In the genomic region with DNA sequence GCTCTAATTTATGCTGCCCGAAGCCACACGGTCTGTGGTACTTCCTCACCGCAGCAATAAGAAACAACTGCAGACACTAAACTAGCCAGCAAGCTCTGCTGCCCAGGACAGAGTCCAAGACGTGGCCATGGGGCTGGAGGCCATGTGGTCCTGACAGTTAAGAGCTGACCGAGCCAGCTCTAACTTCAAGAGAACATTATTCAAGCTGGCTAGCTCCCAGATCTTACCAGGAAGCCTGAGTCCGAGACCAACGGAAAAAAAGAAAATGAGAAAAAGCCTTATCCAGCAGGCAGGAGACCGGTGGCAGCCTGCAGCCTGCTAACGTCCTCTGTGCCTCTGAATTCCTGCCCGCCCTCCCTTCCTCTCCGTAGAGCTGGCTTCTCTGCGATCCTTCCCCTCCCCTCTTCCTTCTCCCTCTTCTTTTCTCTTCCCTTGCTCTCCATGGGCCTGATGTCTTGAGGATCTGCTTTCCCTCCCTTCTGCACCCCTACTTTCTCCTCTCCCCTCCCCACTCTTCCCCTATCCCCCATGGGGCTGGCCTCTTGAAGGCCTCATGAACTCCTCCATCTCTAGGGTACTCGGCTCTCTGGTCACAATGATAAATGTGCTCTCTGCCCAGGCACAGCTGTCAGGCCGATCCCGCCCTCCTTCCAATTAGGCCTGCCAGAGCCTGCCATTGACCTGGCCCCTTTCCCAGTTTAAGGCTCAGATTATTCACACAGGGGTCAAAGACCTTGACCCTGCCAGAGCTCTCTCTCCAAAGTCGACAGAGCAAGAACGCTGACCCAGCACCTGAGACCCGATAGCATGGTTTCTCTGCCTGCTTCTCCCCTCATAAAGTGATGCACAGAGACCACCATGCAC, we compare ENCODE assay signal across 10 mouse cellular contexts. TPM values are rescaled to one million over a fixed set of nuclear protein-coding genes. Genes with fewer than 3 reads are reported as not detected.
A peak's percentile ranks its signal among the peaks of the same experiment; 100 is the strongest.
DNase-seq lines count a peak whose midpoint lies in the region; ATAC-seq and TF ChIP-seq lines count a peak whose summit lies in the region.
"Had no signal": no experiment of that assay in that cellular context is flagged by ENCODE, and none has a peak within 500 bp of the region (broad histone marks: within the 10 kb centered on the region; RNA-seq: fewer than 3 reads in every experiment).

No protein-coding gene starts in this region.

- H3K4me3 ChIP-seq in intestine, embryonic 16.5 days (ENCODE audit: low read length): no peak overlapping the region
- H3K4me3 ChIP-seq in intestine, postnatal 0 days (ENCODE audit: low read depth, low read length): no peak overlapping the region
- H3K4me3 ChIP-seq in hindbrain, embryonic 15.5 days: no peak overlapping the region
- no peak overlapping the region for H3K4me3 ChIP-seq in liver, postnatal 0 days (ENCODE audit: low read depth, low read length)
- H3K4me3 ChIP-seq: neural tube, embryonic 12.5 days had no signal

- peak; percentile 83 for DNase-seq in embryo, embryonic 10 days (ENCODE audit: low spot score)
- peak; percentile 50 for DNase-seq in lung, postnatal 10 days
- DNase-seq in urinary bladder, adult 18-20 months (ENCODE audit: low spot score in 2 of 2): no peak
- no peak for DNase-seq in liver, postnatal 0 days
- DNase-seq in urinary bladder, postnatal 4 days (ENCODE audit: low spot score in 2 of 2): no peak

- H3K27ac ChIP-seq in intestine, embryonic 16.5 days (ENCODE audit: low read length): 0 out of 2 replicates have a peak overlapping the region, but pooled peaks have one; percentile 9
- no peak overlapping the region for H3K27ac ChIP-seq in intestine, postnatal 0 days (ENCODE audit: low read depth, low read length)
- peak overlapping the region; percentile 63; the same call in 1 of the 2 replicates for H3K27ac ChIP-seq in hindbrain, embryonic 15.5 days (replicated peaks)
- no peak overlapping the region for H3K27ac ChIP-seq in liver, postnatal 0 days (ENCODE audit: low read depth)
- H3K27ac ChIP-seq: neural tube, embryonic 12.5 days had no signal

- TF ChIP-seq EP300 in liver, postnatal 0 days (IDR thresholded peaks at IDR 0.05; ENCODE audit: low read depth): no peak

- H3K27me3 ChIP-seq in intestine, embryonic 16.5 days (replicated peaks; ENCODE audit: control insufficient read depth, insufficient read depth, low read length): no peaks in the 10 kb centered on the region
- H3K27me3 ChIP-seq in intestine, postnatal 0 days (replicated peaks; ENCODE audit: control insufficient read depth, insufficient read depth, low read length): no peaks in the 10 kb centered on the region
- H3K27me3 ChIP-seq in hindbrain, embryonic 15.5 days: no peaks in the 10 kb centered on the region
- no peaks in the 10 kb centered on the region for H3K27me3 ChIP-seq in liver, postnatal 0 days (ENCODE audit: insufficient read depth, low read length)
- H3K27me3 ChIP-seq: neural tube, embryonic 12.5 days had no signal

- no peaks in the 10 kb centered on the region for H3K36me3 ChIP-seq in intestine, embryonic 16.5 days (ENCODE audit: control insufficient read depth, insufficient read depth, low read length)
- no peaks in the 10 kb centered on the region for H3K36me3 ChIP-seq in intestine, postnatal 0 days (ENCODE audit: control insufficient read depth, insufficient read depth)
- H3K36me3 ChIP-seq in hindbrain, embryonic 15.5 days: no peaks in the 10 kb centered on the region
- no peaks in the 10 kb centered on the region for H3K36me3 ChIP-seq in liver, postnatal 0 days (replicated peaks; ENCODE audit: insufficient read depth, low read length)
- H3K36me3 ChIP-seq: G1E; neural tube, embryonic 12.5 days had no signal

- H3K9me3 ChIP-seq in intestine, embryonic 16.5 days (ENCODE audit: control insufficient read depth, low read length): peaks cover 5% of the 10 kb centered on the region; the same call in 1 of the 2 replicates
- H3K9me3 ChIP-seq in intestine, postnatal 0 days (ENCODE audit: control insufficient read depth): no peaks in the 10 kb centered on the region
- H3K9me3 ChIP-seq in hindbrain, embryonic 15.5 days: no peaks in the 10 kb centered on the region
- H3K9me3 ChIP-seq in liver, postnatal 0 days (ENCODE audit: low read length): no peaks in the 10 kb centered on the region

- 0 out of 2 replicates have a peak, but pooled peaks cover 4% of the 10 kb centered on the region for H3K4me1 ChIP-seq in intestine, embryonic 16.5 days (ENCODE audit: control insufficient read depth, insufficient read depth, low read length)
- no peaks in the 10 kb centered on the region for H3K4me1 ChIP-seq in intestine, postnatal 0 days (replicated peaks; ENCODE audit: control insufficient read depth, insufficient read depth, low read length)
- H3K4me1 ChIP-seq in hindbrain, embryonic 15.5 days (replicated peaks): peaks cover 13% of the 10 kb centered on the region
- H3K4me1 ChIP-seq in liver, postnatal 0 days (ENCODE audit: insufficient read depth): no peaks in the 10 kb centered on the region

- 23% methylated on average over 18 of the region's 18 CpGs for WGBS in intestine, embryonic 16.5 days
- 33% methylated on average over 18 of the region's 18 CpGs for WGBS in intestine, postnatal 0 days
- WGBS in hindbrain, embryonic 15.5 days: 34% methylated on average over 18 of the region's 18 CpGs
- 32% methylated on average over 18 of the region's 18 CpGs for WGBS in liver, postnatal 0 days (ENCODE audit: insufficient replicate concordance)

- ATAC-seq in intestine, embryonic 16.5 days: no peak
- ATAC-seq in intestine, postnatal 0 days: no peak
- peak; percentile 65 for ATAC-seq in hindbrain, embryonic 15.5 days (ENCODE audit: low FRiP score, low read depth)
- ATAC-seq in liver, postnatal 0 days: no peak

- H3K9ac ChIP-seq in intestine, embryonic 16.5 days (ENCODE audit: low read depth, low read length): no peak overlapping the region
- H3K9ac ChIP-seq in intestine, postnatal 0 days (ENCODE audit: low read depth, low read length): no peak overlapping the region
- H3K9ac ChIP-seq in hindbrain, embryonic 15.5 days: no peak overlapping the region
- H3K9ac ChIP-seq in liver, postnatal 0 days (replicated peaks): no peak overlapping the region
- H3K9ac ChIP-seq: neural tube, embryonic 12.5 days had no signal

- no peak for TF ChIP-seq CTCF in intestine, postnatal 0 days (IDR thresholded peaks at IDR 0.05; ENCODE audit: low read depth)
- TF ChIP-seq CTCF in liver, postnatal 0 days (IDR thresholded peaks at IDR 0.05; ENCODE audit: low read depth): no peak

- no peak overlapping the region for H3K4me2 ChIP-seq in intestine, embryonic 16.5 days (ENCODE audit: low read depth, low read length)
- no peak overlapping the region for H3K4me2 ChIP-seq in intestine, postnatal 0 days (replicated peaks; ENCODE audit: low read depth)
- H3K4me2 ChIP-seq in hindbrain, embryonic 15.5 days: peak overlapping the region; percentile 15; the same call in 1 of the 2 replicates
- no peak overlapping the region for H3K4me2 ChIP-seq in liver, postnatal 0 days (ENCODE audit: low read depth, low read length)
- H3K4me2 ChIP-seq: neural tube, embryonic 12.5 days had no signal

RNA-seq across cellular contexts. Expression of gene Castor2, which starts 18.6 kb away (rescaled TPM):
- polyA plus RNA-seq in intestine, embryonic 16.5 days (2015; fragmentation: Nextera tagmentation; extraction: Ambion mirVana): 6.7 and 8.2 TPM in 2 replicates
- 24.1 and 31.3 TPM in 2 replicates for polyA plus RNA-seq in intestine, postnatal 0 days (2015; fragmentation: Nextera tagmentation; extraction: Ambion mirVana)
- 26.6 and 27.5 TPM in 2 replicates for polyA plus RNA-seq in hindbrain, embryonic 15.5 days (2015; fragmentation: Nextera tagmentation; extraction: Ambion mirVana)
- polyA plus RNA-seq in liver, postnatal 0 days (2015; fragmentation: Nextera tagmentation; extraction: Ambion mirVana): 0.69 and 1.00 TPM in 2 replicates
- polyA plus RNA-seq: G1E had no signal

Comparison
In these comparisons a context has a peak if more than half of its experiments do, and no peak if none do; other contexts are left out.
1. H3K27ac ChIP-seq: peak in intestine, embryonic 16.5 days (single experiment) and hindbrain, embryonic 15.5 days (single experiment); none in intestine, postnatal 0 days (single experiment) and liver, postnatal 0 days (single experiment).
2. DNase-seq: peak in embryo, embryonic 10 days (single experiment) and lung, postnatal 10 days (single experiment); none in urinary bladder, adult 18-20 months (0 of 2), liver, postnatal 0 days (single experiment) and urinary bladder, postnatal 4 days (0 of 2).